Mouse (Mus musculus) megakaryocyte, embryonic 14.5 days (primary cell): ENCODE data around the gene Focad.

Experiments used
- FLI1 ChIP-seq: IDR thresholded peaks from 2 replicates; pipeline ENCODE4 v1.6.1; 2012; ENCODE audit warnings: low read length, inconsistent platforms, mixed read lengths
- GATA1 ChIP-seq: IDR thresholded peaks from 3 replicates; pipeline ENCODE4 v1.6.1; 2012; ENCODE audit warnings: mixed read lengths, low read length, inconsistent platforms, borderline replicate concordance

- TF ChIP-seq GATA1 = no peak
- no peak for TF ChIP-seq FLI1
These were observed 12.0 kb upstream of the Focad start for GRCm38 (mm10) chr4:88082381-88082780.
